Mouse (Mus musculus) urinary bladder, postnatal 25 days (tissue): ENCODE results near the gene Wdr31.

ENCODE experiments used
- DNase-seq: peaks from one replicate; pipeline ENCODE4 v3.0.0; 2022; ENCODE audit warnings: low spot score

Gene Wdr31

GRCm38 (mm10) chr4:62470598-62471051 lies at the start of gene Wdr31:
Gene Wdr31 (minus strand): TSS chr4:62470896.
- peak; percentile 76 for DNase-seq

- peak; percentile 89 for DNase-seq
Measured at GRCm38 (mm10) chr4:62519849-62520233, 49.1 kb upstream of the Wdr31 start, which contains the start of gene Alad. Gene Alad (minus strand): TSS chr4:62519918.

- DNase-seq = no peak
Measured at GRCm38 (mm10) chr4:62519122-62519848, 48.6 kb upstream of the Wdr31 start.

GRCm38 (mm10) chr4:62518416-62519121 lies 47.9 kb upstream of the Wdr31 start:
- no peak for DNase-seq

GRCm38 (mm10) chr4:62517538-62518415 lies 47.1 kb upstream of the Wdr31 start:
- no peak for DNase-seq

GRCm38 (mm10) chr4:62517046-62517445 lies 46.4 kb upstream of the Wdr31 start:
- DNase-seq = no peak

GRCm38 (mm10) chr4:62516579-62516978 lies 45.9 kb upstream of the Wdr31 start:
- no peak for DNase-seq

GRCm38 (mm10) chr4:62516079-62516478 lies 45.4 kb upstream of the Wdr31 start:
- no peak for DNase-seq

- no peak for DNase-seq
Measured at GRCm38 (mm10) chr4:62515490-62515889, 44.8 kb upstream of the Wdr31 start.

GRCm38 (mm10) chr4:62514995-62515394 lies 44.3 kb upstream of the Wdr31 start:
- DNase-seq = no peak

GRCm38 (mm10) chr4:62513998-62514506 lies 43.4 kb upstream of the Wdr31 start:
- no peak for DNase-seq

- no peak for DNase-seq
Measured at GRCm38 (mm10) chr4:62509946-62510345, 39.2 kb upstream of the Wdr31 start.

GRCm38 (mm10) chr4:62508839-62509238 lies 38.1 kb upstream of the Wdr31 start:
- DNase-seq = no peak

- DNase-seq = no peak
Measured at GRCm38 (mm10) chr4:62506798-62507197, 36.1 kb upstream of the Wdr31 start.

GRCm38 (mm10) chr4:62505991-62506390 lies 35.3 kb upstream of the Wdr31 start:
- DNase-seq = no peak

GRCm38 (mm10) chr4:62503374-62503970 lies 32.8 kb upstream of the Wdr31 start, which contains the start of gene Hdhd3:
Gene Hdhd3 (minus strand): TSS chr4:62503467.
- no peak for DNase-seq

GRCm38 (mm10) chr4:62502969-62503368 lies 32.3 kb upstream of the Wdr31 start:
- DNase-seq = no peak

- DNase-seq = peak; percentile 81
Measured at GRCm38 (mm10) chr4:62501964-62502732, 31.5 kb upstream of the Wdr31 start.

GRCm38 (mm10) chr4:62501534-62501933 lies 30.8 kb upstream of the Wdr31 start:
- DNase-seq = no peak

- DNase-seq = no peak
Measured at GRCm38 (mm10) chr4:62500799-62501198, 30.1 kb upstream of the Wdr31 start.

GRCm38 (mm10) chr4:62496815-62497214 lies 26.1 kb upstream of the Wdr31 start:
- DNase-seq = no peak
